Mouse (Mus musculus) c-Kit-negative CD71-positive TER-119-positive erythroid progenitor cells, embryonic 14.5 days (primary cell): ENCODE results near the gene A430089I19Rik.
"Not testable (repeated sequence)": the region's sequence is repeated elsewhere in the genome, so short reads cannot be mapped to it uniquely, and the experiment has no call there.

Source experiments
- DNase-seq: peaks from one replicate; pipeline ENCODE4 v3.0.0-alpha.2; 2013; ENCODE audit warnings: low read depth, low spot score

A430089I19Rik gene

GRCm38 (mm10) chr5:94306696-94307095 lies at the start of gene A430089I19Rik:
A430089I19Rik (minus strand) TSS chr5:94306796.
- DNase-seq: not testable (repeated sequence)

- DNase-seq: not testable (repeated sequence)
Observed at GRCm38 (mm10) chr5:94339449-94339848, 32.9 kb upstream of the A430089I19Rik start, which contains the start of gene AA792892. AA792892 (plus strand) TSS chr5:94339749.

GRCm38 (mm10) chr5:94314135-94314534 lies 7.5 kb upstream of the A430089I19Rik start, which contains the start of gene Gm6502:
Gm6502 (plus strand) TSS chr5:94314435.
- not testable (repeated sequence) for DNase-seq
